Mouse (Mus musculus): ENCODE measurements at regions not wholly inside any gene's neighbourhood (a gene's known extent, or its start where the extent isn't known, plus 50 kb on each side); places are given as distances from the start of the nearest gene placed in this dataset.
"Not testable (repeated sequence)": the region's sequence is repeated elsewhere in the genome, so short reads cannot be mapped to it uniquely, and the experiment has no call there.

DNA sequence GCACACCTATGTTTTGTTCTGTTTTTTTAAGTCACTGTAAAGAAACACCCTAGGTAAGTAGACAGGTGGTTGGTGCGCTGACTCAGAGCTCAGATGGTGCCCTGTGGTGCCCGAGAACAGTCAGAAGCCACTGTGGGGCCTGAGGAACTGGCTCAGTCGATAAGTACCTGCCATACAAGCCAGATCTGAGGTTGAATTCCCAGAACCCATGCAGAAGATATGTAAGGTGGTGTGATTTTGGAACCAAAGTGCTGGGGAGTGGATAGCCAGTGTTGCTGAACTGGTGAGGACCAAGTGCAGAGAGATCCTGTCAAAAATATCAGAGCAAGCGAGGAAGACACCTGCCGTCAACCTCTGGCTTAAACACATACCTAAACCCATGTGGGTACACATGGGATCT lies 65.4 kb downstream of the Chst1 start:
- 54% methylated on average over 5 of the region's 5 CpGs for WGBS
- DNase-seq (ENCODE audit: low read depth, low spot score): no peak

DNA sequence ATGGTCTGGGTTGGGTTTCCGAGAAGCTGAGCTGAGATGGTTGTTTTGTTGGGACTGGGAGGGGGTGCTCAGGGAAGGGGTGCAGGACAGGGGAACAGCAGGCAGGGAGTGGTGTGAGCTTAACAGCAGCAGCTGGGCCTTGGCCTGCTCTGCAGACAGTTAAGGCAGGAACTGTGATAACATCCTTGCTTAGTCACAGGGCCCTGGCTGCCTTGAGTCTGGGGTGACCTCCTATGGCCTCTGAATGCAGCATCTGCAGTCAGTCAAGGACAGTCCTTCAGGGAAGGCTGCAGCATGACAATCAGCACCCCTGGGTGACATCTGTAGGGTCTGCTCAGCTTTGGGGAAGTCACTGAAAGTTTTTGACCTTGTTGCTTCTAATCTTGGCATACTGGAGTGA lies 67.7 kb downstream of the Chst1 start:
- WGBS: 72% methylated on average over 1 of the region's 1 CpGs
- no peak for DNase-seq (ENCODE audit: low read depth, low spot score)

DNA sequence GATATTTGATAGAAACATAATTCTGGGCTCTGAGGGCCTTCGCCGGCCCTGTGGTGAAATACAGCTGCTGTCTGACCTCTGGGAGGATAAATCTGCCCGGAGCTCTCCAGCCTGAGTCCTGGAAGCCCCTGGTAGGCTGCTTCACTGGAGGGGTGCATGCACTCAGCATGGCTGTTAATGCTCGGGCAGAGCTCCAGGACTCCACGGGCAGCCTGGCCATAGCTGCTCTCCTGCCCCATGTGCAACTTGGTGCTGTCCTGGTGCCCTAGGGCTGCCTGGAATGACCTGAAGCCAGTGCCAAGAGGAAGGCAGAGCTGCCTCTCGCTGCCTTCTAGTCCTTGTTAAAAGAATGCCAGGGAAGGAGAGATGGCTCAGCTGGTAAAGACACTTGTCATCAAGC lies 68.2 kb downstream of the Chst1 start:
- 47% methylated on average over 6 of the region's 6 CpGs for WGBS
- DNase-seq (ENCODE audit: low read depth, low spot score): no peak

DNA sequence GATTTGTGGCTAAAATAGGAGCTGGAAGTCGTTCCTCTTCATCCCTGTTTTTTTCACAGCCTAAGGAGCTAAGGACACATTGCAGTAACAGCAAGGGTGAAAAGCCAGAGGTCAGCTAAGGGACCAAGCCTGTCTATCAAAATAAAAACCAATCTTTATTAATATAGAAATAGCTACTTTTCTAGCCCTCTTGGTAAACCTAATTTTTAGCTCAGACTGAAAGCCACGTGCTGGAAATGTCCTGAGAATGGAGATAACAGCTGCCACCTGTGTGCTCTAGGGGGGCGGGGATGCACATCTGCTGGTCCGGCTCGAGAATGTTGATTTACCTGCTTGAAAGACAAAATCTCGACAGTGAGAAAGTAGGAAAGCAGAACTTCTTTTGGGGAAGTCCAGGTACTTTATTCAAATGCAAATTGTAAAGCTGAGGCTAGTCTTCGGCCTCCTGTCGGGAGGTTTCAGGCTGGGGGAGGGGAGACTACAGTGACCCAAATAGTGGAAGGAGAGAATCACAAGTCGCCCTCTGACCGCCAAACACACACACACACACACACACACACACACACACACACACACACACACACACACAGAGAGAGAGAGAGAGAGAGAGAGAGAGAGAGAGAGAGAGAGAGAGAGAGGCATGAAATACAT lies 70.0 kb downstream of the Chst1 start:
- DNase-seq (ENCODE audit: low read depth, low spot score): not testable (repeated sequence)
- 24% methylated on average over 10 of the region's 10 CpGs for WGBS

DNA sequence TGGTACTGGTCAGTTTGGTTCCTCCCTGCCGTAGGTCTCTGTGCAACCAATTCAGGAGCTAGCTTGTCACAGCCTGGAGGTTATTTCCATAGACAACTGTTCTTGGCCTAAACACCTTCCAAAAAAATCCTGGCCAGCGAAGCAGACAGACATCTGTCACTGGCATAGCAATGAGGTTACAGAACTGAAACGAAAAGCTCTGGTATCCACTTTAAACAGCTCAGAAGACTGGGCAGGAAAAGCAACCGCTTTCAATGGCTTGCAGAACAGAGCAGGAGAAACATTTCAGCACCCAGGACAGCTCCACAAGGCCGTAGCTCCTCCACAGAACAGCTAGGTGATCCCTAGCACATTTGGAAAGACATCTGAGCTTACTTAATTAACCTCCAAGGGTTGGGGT lies 72.1 kb downstream of the Chst1 start:
- peak; percentile 2 for DNase-seq (ENCODE audit: low read depth, low spot score)
- 36% methylated on average over 5 of the region's 5 CpGs for WGBS

DNA sequence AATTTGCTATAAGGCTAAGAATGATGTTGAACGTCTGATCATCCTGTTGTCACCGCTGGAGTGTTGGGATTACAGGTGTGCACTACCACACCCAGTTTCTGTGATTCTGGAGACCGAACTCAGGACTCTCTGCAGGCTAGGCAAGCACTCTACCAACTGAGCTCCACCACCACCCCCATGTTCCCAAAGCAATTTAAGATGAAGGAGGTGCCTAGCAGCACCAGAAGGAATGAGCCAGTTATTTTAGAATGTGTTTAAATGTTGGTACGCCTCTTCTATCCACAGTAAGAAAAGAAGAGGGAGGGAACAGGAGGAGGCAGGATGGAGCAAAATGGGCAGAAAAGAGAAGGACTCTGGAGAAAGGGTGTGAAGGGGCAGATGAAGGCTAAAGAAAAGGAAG lies 72.6 kb downstream of the Chst1 start:
- DNase-seq (ENCODE audit: low read depth, low spot score): no peak

DNA sequence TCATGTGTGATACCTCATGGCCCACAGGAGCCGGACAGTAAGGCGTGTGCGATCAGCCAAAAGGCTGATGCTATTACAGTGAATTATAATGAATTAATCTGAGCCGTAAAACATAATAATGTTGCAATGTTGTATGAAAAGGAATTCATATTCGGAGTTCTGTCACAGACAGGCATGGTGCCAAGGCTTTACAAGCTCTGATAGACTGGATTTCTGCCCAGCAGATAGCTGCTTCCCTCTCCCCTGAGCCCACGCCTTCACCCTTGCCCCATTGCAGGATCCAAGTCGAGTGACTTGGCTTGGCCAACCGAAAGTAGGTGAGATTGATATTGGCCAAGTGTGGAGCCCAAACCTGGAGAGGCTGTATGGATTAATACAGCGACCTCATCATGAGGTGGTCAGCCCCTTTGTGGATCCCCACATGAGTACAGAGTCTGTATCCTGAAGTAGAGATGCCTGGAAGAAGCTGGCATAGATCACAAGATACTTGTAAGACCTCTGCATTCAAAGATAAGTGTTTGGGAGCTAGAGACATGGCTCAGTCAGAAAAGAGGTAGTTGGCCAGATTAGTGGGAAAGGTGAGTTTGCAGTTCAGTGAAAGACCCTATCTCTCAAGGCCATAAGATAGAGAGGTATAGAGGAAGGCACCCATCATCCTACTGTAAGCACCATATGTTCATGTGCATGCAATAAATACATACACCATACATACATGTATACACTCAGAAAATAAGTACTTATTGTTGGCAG lies 73.7 kb downstream of the Chst1 start:
- DNase-seq (ENCODE audit: low read depth, low spot score): peak; percentile 1
- 38% methylated on average over 9 of the region's 9 CpGs for WGBS

More for the DNA sequence above, 72.6 kb downstream of the Chst1 start:
- WGBS: 65% methylated on average over 4 of the region's 4 CpGs

DNA sequence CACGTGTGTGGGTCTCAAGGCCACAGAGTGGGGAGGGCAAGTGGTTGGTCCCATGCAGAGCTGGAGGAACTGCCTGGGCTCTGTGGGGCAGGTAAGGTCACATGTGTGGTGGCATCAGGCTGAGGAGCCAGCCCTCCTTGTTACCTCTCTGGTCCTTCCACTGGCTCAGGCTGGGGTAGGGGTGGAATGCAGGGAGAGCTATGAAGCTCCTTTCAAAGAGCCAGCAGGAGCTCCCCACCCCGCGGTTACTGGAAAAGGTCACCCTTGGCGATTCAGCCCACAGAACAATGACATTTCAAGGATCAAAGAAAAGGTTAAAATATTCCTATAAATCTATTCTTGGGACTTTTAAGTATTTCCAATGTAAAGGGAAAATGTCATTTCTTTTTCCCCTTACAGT lies 74.4 kb downstream of the Chst1 start:
- WGBS: 25% methylated on average over 4 of the region's 4 CpGs
- DNase-seq (ENCODE audit: low read depth, low spot score): no peak

DNA sequence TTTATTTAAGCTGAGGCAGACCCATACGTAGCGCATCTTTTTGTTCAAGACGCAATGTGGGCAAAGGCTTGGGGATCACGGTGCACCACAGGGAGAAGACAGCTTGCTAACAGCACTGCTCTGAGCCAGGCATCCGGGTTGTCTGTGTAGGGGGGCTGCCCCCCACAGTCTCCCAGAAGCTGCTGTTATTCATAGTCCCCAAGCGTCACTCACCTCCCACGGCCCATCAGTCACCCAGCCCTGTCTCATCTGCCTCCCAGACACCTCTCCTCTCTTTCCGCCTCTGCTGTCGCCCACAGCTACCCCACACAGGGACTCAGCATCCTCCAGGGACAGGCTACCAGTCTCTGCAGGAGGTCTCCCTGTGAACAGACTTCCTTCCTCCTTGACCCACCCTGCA lies 75.7 kb downstream of the Chst1 start:
- 59% methylated on average over 9 of the region's 9 CpGs for WGBS
- no peak for DNase-seq (ENCODE audit: low read depth, low spot score)

DNA sequence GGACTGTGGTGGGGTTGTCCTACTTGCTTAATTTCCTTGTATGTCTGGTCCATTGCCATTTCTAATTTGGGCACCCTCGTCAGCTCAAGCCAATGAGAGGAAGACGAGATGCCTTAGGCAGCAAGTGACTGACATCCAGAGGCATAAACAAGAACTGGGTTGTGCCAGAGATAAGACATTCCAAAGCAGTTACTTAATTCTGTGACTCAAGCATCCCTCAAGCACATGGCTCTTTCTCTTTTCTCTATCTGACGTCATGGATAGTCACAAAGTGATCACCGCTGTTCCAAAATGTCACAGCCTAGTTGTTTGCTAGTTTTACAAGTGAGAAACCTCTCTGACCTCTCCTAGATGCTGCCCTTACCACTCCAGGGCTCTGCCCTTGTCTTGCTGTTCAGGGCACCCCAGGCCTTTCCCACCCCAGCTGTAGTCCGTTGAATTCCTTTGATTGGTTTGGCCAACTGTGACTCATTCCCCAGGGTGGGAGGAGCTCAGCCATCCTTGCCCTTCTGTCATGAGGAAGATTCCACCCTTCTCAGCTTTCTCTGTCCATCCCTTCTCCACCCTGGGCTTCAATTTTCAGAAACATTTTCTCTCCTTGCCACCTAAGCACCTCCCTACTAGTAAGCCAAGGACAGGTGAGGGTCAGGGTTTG lies 78.9 kb downstream of the Chst1 start:
- 48% methylated on average over 5 of the region's 5 CpGs for WGBS
- DNase-seq (ENCODE audit: low read depth, low spot score): no peak

DNA sequence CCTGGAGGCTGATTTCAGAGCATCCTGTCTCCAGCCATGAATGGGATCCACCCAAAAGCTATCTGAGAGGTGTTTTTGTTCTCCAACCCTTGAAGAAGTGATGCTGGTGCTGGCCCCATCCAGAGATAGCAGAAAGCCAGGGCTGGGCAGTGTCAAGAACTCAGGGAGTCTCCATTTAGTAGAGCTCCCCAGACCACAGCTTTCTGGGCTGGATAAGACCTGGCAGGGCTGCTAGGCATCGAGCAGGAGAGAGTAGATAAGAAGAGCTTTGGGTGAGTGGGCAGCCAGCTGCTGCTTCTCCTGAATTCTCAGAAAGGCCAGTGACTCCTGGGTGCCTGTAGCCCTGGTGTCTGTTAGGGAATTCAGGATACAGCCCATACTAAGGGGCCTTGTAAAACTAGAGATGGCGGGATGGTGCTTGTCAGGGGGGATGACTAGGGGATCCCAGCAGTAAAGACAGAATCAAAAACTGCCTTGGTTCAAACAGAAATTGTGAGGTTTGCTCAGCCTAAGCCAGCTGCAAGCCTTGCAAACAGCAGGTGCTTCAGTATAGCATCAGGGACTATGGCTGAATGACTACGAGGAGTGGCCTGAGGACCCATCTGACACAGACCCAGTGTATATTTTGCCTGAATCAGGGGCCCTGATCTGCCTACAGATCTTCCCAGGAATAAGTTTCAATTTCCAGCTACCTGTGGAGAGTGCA lies 79.6 kb downstream of the Chst1 start:
- WGBS: 66% methylated on average over 3 of the region's 3 CpGs
- no peak for DNase-seq (ENCODE audit: low read depth, low spot score)

DNA sequence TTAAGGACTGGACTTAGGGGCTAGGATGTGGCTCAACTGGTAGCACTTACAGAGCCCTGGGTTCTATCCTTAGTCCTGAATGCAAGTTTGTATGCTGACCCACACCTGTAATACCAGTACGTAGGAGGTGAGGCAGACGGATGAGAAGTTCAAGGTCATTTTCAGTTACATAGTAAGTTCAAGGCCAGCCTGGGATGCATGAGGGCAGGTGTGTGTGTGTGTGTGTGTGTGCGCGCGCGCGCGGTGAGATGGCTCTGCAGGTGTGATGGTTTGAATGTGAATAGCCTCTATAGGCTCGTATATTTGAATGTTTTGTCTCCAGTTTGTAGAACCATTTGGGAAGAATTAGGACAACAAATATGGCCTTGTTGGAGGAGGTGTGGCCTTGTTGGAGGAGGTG lies 82.7 kb downstream of the Chst1 start:
- WGBS: 91% methylated on average over 9 of the region's 9 CpGs
- DNase-seq (ENCODE audit: low read depth, low spot score): no peak

DNA sequence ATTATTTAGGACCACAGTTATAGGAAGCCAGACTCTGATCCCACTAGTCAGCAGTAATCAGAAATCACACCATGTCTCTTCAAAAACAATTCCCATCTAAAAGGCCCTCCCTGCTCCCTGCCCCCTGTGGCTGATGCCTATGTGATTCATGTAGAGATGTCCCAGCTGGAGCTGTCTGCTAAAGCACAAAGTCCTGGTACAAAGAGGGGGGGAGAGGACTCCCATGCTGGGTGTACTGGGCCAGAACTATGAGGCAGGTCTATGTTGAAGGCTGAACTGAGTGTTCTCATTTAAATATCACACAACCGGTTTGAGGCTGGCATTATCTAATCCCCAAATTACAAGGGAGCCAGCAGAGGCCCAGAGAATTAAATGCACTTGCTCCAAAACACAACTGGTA lies 88.2 kb downstream of the Chst1 start:
- WGBS: 64% methylated on average over 1 of the region's 1 CpGs
- DNase-seq (ENCODE audit: low read depth, low spot score): no peak

DNA sequence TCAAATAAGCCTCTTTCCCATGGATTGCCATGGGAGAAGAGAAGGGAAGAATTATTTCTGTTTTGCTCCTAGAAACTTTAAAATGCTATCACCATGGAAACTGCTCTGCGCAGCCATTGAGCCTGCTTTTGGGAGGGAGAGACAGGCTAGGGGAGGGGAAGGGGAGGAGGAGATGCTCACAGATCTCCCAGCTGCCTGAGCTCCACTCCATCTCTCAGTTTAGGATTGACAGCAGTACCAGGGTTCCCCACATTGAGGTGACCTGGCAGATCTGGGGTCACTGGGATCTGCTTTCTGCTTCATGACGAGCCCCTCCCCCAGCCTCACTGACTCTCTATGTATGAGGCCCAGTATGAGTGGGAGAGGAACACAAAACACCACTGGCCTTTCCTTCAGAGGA lies 89.7 kb downstream of the Chst1 start:
- DNase-seq (ENCODE audit: low read depth, low spot score): no peak
- WGBS: 50% methylated on average over 2 of the region's 2 CpGs

DNA sequence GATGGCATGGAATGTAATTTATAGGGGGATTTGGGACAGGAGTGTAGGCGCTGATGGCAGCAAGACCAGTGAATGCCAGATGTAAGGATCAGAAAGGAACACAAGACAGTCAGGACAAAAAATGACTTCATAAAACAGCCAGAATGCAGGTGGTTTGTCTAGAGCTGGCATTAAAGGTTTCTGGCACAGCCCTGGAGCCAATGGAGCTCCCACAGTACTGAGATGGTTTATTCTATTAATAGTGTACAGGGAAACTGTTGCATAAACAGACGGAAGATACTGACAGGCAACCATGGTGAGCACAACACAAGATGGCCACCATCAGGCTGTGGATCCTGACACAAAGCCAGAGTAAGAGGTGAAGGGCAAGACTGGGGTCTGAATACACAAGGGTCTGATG lies 90.8 kb downstream of the Chst1 start:
- no peak for DNase-seq (ENCODE audit: low read depth, low spot score)
- WGBS: 78% methylated on average over 2 of the region's 2 CpGs

DNA sequence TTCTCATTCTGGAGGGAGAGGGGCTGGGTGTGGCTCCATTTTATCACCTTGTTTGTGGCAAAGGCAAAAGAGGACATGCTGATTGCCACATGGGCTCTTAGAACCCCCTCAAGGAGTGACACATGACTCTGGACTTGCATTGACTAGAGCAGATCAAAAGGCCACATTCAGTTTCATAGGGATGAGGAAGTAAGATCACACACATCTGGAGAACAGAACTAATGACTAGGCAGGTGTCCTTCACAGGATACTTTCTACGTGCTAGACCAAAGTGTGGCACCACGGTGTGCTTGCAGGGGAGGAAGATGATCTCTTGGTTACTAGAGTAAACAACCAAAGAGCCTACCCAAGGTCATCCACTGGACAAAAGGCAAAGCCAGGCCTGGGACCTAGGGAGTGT lies 91.9 kb downstream of the Chst1 start:
- DNase-seq (ENCODE audit: low read depth, low spot score): no peak
- WGBS: 38% methylated on average over 2 of the region's 2 CpGs

DNA sequence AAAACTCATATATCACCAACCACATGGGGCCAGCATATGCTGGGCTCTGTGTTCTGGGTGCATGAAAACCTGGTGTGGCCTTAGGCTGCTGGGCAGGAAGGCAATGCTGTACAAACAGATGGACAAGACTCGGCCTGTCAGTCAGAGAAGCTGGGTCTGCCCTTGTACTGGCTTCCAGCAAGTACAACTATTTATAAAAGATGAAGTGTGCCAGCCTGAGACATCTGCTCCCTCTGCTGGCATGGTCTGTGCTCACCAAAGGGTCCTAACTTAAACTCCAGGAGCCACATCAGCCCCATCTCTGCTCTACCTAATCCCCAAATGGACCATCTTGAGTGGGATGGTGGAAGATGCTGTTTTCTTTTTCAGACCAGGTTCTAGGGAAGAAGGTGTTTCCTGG lies 93.1 kb downstream of the Chst1 start:
- DNase-seq (ENCODE audit: low read depth, low spot score): no peak
- 61% methylated on average over 1 of the region's 1 CpGs for WGBS

DNA sequence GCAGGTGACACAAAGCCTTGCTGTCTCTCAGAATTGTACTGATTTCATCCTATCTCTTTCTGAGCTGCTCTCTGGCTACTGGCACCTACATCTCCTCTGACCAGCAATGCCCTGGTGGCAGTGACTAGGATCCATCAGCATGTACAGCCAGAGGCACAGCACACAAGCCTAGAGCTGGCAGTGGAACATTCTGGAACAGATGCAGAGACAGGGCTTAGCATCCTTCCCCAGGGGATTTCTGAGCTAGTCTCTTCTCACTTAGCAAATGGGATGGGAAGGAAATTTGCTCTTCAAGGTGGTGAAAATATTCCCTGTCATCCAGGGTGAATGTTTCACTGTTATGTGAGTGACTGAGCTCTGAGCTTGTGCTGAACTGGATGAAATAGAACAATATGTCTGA lies 93.5 kb downstream of the Chst1 start:
- DNase-seq (ENCODE audit: low read depth, low spot score): no peak

DNA sequence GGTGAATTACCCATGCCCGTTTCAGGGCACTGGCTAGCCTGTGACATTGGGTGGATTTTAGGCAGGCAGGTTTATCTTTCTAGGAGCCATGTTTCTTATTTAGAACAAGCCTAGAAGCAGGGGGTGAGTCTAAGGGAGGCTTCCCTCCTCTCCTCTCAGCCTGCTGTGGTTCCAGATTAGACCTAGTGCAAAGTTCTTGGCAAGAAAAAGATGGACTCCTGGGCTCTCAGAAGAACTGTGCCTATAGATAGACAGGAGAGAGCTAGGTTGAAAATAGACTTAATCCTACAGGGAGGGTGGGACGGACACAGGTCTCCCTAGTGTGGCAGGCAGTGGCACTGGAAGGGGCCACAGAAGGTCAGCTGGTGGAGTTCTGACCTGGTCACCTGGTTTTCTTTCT lies 95.3 kb downstream of the Chst1 start:
- 83% methylated on average over 2 of the region's 2 CpGs for WGBS
- DNase-seq (ENCODE audit: low read depth, low spot score): no peak

DNA sequence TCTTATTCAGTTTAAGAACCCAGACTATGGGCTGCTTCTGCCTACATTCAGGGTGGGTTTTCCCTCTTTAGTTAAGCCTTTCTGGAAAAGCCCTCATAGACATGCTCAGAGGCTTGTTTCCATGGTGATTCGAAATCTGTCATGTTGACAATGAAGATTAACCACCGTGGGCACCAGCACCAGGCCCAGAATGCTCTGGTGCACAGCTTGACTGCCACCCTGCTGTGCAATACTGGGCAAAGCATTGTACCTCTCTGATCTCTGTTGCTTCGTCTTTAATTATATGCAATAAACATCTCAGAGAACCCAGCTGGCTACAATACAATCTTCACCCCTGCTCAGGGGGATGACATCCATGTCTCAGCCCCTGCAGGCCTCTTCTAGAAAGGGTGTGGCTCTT lies 96.4 kb downstream of the Chst1 start:
- DNase-seq (ENCODE audit: low read depth, low spot score): no peak
- WGBS: 41% methylated on average over 3 of the region's 3 CpGs

DNA sequence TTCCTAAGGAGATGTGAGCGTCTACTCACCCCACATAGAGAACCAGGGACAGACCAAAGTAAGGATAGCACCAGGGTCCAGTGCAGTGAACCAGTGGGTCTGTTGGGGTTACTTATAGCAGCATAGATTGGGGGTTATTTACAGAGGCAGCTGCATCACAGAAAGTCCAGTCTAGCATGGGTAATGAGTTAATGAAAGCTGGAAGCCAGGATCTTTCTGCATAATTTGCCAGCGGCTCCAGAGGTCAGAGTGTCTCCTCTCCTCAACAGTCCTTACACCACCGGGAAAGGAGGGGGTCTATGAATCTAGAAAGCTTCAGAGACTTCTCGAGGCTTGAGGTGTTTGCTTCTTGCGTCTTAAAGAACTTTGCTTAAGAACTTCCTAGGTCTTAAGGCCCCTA lies 98.2 kb downstream of the Chst1 start:
- no peak for DNase-seq (ENCODE audit: low read depth, low spot score)
- 72% methylated on average over 5 of the region's 5 CpGs for WGBS
